Mouse (Mus musculus): ENCODE measurements around the gene Espn.

DNA sequence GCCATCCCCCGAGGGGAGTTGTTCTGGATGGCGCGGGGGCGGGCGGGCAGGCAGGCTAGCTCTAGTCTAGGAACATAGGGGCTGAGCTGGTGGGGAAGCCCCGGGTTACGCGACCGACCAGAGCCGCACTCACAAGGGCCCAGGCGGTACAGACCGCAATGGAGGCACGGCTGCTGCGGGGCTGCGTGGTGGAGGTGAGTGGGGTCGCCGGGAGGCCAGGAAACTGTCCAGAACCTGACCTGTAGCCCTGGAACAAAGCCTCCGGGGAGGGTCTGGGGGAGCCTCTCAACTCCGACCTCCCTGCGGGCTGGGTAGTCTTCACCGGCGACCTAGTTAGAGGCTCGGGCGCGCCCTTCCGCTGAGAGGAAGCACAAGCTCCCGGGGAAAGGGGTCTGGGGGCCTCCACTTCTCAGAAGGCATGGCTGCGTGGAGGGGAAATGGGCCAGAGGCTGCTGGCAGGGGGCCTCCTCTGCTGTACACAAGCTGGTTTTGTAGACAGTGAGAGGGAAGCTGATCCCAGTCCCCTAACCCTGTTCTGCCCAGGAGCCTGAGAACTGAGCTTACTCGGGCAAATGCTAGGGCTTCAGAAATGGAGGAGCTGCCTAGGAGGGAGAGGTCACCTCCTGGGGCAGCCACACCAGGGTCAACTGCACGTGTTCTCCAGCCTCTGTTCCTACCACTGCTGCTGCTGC is 36.1 kb downstream of the Espn start, which contains the start of gene Tnfrsf25:
- no peak for TF ChIP-seq POLR2A (IDR thresholded peaks at IDR 0.05; ENCODE audit: control insufficient read depth in 1 of 2, insufficient read depth in 1 of 2, low read depth in 1 of 2, low read length in 2 of 2, poor library complexity in 1 of 2)
- no peak for TF ChIP-seq ZMIZ1 (IDR thresholded peaks at IDR 0.05; ENCODE audit: low read depth, low read length)
- no peak for TF ChIP-seq POLR2AphosphoS5 (IDR thresholded peaks at IDR 0.05; ENCODE audit: borderline replicate concordance, low read depth, low read length)
- TF ChIP-seq CTCF (IDR thresholded peaks at IDR 0.05 in 2 of 3, conservative IDR thresholded peaks at IDR 0.05 in 1 of 3; ENCODE audit: control insufficient read depth in 1 of 3, insufficient read depth in 1 of 3, low read depth in 2 of 3, low read length in 3 of 3, poor library complexity in 1 of 3, severe bottlenecking in 1 of 3), result no peak
- TF ChIP-seq MAFK (IDR thresholded peaks at IDR 0.05; ENCODE audit: borderline replicate concordance, low read depth, low read length), result no peak
- no peak for TF ChIP-seq ZNF384 (IDR thresholded peaks at IDR 0.05; ENCODE audit: low read depth, low read length)
- no peak for TF ChIP-seq MEF2A (IDR thresholded peaks at IDR 0.05; ENCODE audit: extremely low read depth, insufficient replicate concordance, low read depth, low read length, poor library complexity, severe bottlenecking)
- no peak for TF ChIP-seq ZKSCAN1 (IDR thresholded peaks at IDR 0.05; ENCODE audit: low read depth, low read length)
- no peak for TF ChIP-seq GATA1 (IDR thresholded peaks at IDR 0.05; ENCODE audit: low read depth, low read length)

All from MEL (cell line).